Mouse (Mus musculus) liver, embryonic 14.5 days (tissue): ENCODE measurements around the gene Nbl1.

ENCODE experiments used
- CTCF ChIP-seq: IDR thresholded peaks from 2 replicates; pipeline ENCODE4 v1.5.1; 2016; ENCODE audit warnings: antibody characterized with exemption, low read depth, control low read depth
- EP300 ChIP-seq: IDR thresholded peaks from 2 replicates; pipeline ENCODE4 v1.6.1; 2016; ENCODE audit warnings: antibody characterized with exemption, low read depth

DNA sequence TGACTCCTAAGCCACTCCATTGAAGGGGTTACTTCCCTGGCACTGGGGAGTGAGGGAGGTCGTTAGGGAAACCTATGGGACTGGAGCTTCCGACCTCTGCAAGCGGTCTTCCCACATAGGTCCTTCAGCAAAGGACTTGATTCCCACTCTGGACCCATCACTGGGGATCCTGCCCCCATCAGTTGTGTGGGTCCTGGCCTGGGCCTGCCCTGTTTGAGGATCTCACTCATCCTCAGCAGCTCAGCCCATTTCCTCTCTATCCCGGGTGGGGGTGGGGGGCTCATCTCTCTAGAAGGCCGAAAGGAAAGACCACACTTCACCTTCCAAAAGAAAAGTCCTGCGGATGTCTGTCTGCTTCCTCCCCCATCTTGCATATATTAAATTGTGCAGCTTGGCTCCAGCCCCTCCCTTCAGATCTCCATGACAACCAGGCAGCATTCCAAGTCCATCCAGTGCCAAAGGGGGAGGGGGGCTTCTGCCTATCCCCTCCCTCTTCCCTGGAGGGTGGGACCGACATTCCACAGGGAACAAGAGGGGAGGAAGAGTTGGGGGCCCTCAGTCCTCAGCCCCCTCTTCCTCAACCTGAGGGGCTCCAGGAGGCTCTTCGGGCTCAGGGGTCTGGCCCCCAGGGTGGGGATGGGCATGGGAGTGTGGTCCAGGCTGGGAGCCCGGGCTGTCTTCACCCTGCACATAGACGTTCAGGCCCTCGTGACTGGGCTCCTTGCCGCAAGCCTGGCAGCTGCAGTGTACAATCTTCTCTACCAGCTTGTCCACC, 9.8 kb downstream of the Nbl1 start:
- no peak for TF ChIP-seq CTCF
- TF ChIP-seq EP300: no peak
